Comparison of ENCODE assay signal across 8 mouse cellular contexts in genomic region chr4:45526846-45527561, GRCm38 (mm10). TPM values are rescaled to one million over a fixed set of nuclear protein-coding genes. Genes with fewer than 3 reads are reported as not detected.
DNase-seq lines count a peak whose midpoint lies in the region; ATAC-seq and TF ChIP-seq lines count a peak whose summit lies in the region.

No protein-coding gene starts in this region.

- no peak for TF ChIP-seq POLR2A in kidney, adult 2 months (IDR thresholded peaks at IDR 0.05; ENCODE audit: low read depth, low read length)

- H3K36me3 ChIP-seq in kidney, adult 2 months (ENCODE audit: control insufficient read depth, insufficient read depth, low read length), result no peaks in the 10 kb centered on the region
- H3K36me3 ChIP-seq in embryonic facial prominence, embryonic 13.5 days, result no peaks in the 10 kb centered on the region
- H3K36me3 ChIP-seq in intestine, embryonic 15.5 days, result 0 out of 2 replicates have a peak, but pooled peaks cover 4% of the 10 kb centered on the region
- no peaks in the 10 kb centered on the region for H3K36me3 ChIP-seq in midbrain, embryonic 16.5 days (ENCODE audit: control insufficient read depth, insufficient read depth, low read length)

- peak; percentile 19 for DNase-seq in kidney, adult 2 months
- no peak for DNase-seq in kidney, adult 11 months
- no peak for DNase-seq in retina, postnatal 1 day
- DNase-seq in adrenal gland, adult 8-10 months, result no peak

- 67% methylated on average over 2 of the region's 2 CpGs for WGBS in kidney, adult 2 months
- 59% methylated on average over 2 of the region's 2 CpGs for WGBS in embryonic facial prominence, embryonic 13.5 days
- WGBS in intestine, embryonic 15.5 days, result 88% methylated on average over 2 of the region's 2 CpGs
- WGBS in midbrain, embryonic 16.5 days, result 71% methylated on average over 2 of the region's 2 CpGs

- H3K9ac ChIP-seq in embryonic facial prominence, embryonic 13.5 days, result peak overlapping the region; percentile 90; the same call in 1 of the 2 replicates
- no peak overlapping the region for H3K9ac ChIP-seq in intestine, embryonic 15.5 days
- H3K9ac ChIP-seq in midbrain, embryonic 16.5 days (ENCODE audit: low read depth, low read length), result no peak overlapping the region

- no peaks in the 10 kb centered on the region for H3K27me3 ChIP-seq in kidney, adult 2 months (replicated peaks; ENCODE audit: control insufficient read depth, insufficient read depth, low read length)
- no peaks in the 10 kb centered on the region for H3K27me3 ChIP-seq in embryonic facial prominence, embryonic 13.5 days
- H3K27me3 ChIP-seq in intestine, embryonic 15.5 days (replicated peaks), result no peaks in the 10 kb centered on the region
- H3K27me3 ChIP-seq in midbrain, embryonic 16.5 days (ENCODE audit: control insufficient read depth, insufficient read depth, low read depth, low read length), result peaks cover 4% of the 10 kb centered on the region; the same call in 1 of the 2 replicates

- H3K9me3 ChIP-seq in embryonic facial prominence, embryonic 13.5 days, result no peaks in the 10 kb centered on the region
- H3K9me3 ChIP-seq in intestine, embryonic 15.5 days, result no peaks in the 10 kb centered on the region
- no peaks in the 10 kb centered on the region for H3K9me3 ChIP-seq in midbrain, embryonic 16.5 days (replicated peaks; ENCODE audit: control insufficient read depth, low read length, poor library complexity, severe bottlenecking)

- no peak for ATAC-seq in embryonic facial prominence, embryonic 13.5 days (ENCODE audit: insufficient number of reproducible peaks, insufficient read depth, low FRiP score, low TSS enrichment, low read depth)
- no peak for ATAC-seq in intestine, embryonic 15.5 days
- ATAC-seq in midbrain, embryonic 16.5 days, result no peak
- no peak for ATAC-seq in granulocyte monocyte progenitor cell, adult 5-6 weeks (replicated peaks; ENCODE audit: poor library complexity, severe bottlenecking)

- peak overlapping the region; percentile 84 for H3K27ac ChIP-seq in kidney, adult 2 months (ENCODE audit: insufficient read depth, low read depth, low read length)
- no peak overlapping the region for H3K27ac ChIP-seq in embryonic facial prominence, embryonic 13.5 days
- no peak overlapping the region for H3K27ac ChIP-seq in intestine, embryonic 15.5 days
- H3K27ac ChIP-seq in midbrain, embryonic 16.5 days (ENCODE audit: low read length), result no peak overlapping the region

- no peak for TF ChIP-seq CTCF in kidney, adult 2 months (conservative IDR thresholded peaks at IDR 0.05; ENCODE audit: insufficient read depth, insufficient read length, low read depth, low read length)

- peaks cover 46% of the 10 kb centered on the region for H3K4me1 ChIP-seq in kidney, adult 2 months (ENCODE audit: control insufficient read depth, insufficient read depth, low read length)
- H3K4me1 ChIP-seq in embryonic facial prominence, embryonic 13.5 days, result peaks cover 47% of the 10 kb centered on the region
- peaks cover 31% of the 10 kb centered on the region for H3K4me1 ChIP-seq in intestine, embryonic 15.5 days (replicated peaks)
- H3K4me1 ChIP-seq in midbrain, embryonic 16.5 days (ENCODE audit: control insufficient read depth, insufficient read depth, low read length), result peaks cover 36% of the 10 kb centered on the region

- peak overlapping the region; percentile 89 for H3K4me3 ChIP-seq in kidney, adult 2 months (ENCODE audit: insufficient read depth, low read depth, low read length)
- H3K4me3 ChIP-seq in embryonic facial prominence, embryonic 13.5 days, result peak overlapping the region; percentile 62
- H3K4me3 ChIP-seq in intestine, embryonic 15.5 days (replicated peaks), result no peak overlapping the region; the same call in 1 of the 2 replicates
- H3K4me3 ChIP-seq in midbrain, embryonic 16.5 days (ENCODE audit: low read depth, low read length), result peak overlapping the region; percentile 82; the same call in 1 of the 2 replicates

- peak overlapping the region; percentile 92 for H3K4me2 ChIP-seq in embryonic facial prominence, embryonic 13.5 days
- H3K4me2 ChIP-seq in intestine, embryonic 15.5 days (replicated peaks), result peak overlapping the region; percentile 98
- H3K4me2 ChIP-seq in midbrain, embryonic 16.5 days (ENCODE audit: low read length), result peak overlapping the region; percentile 92

RNA-seq across cellular contexts. Expression of gene Shb, which starts 5.3 kb away (rescaled TPM):
- polyA plus RNA-seq in kidney, adult 2 months (2012; rRNA removed), result 57.1 and 59.4 TPM in 2 replicates
- polyA plus RNA-seq in embryonic facial prominence, embryonic 13.5 days (2015; fragmentation: Nextera tagmentation; extraction: Ambion mirVana), result 3.8 and 4.2 TPM in 2 replicates
- 4.0 and 4.8 TPM in 2 replicates for polyA plus RNA-seq in intestine, embryonic 15.5 days (2015; fragmentation: Nextera tagmentation; extraction: Ambion mirVana)
- 3.5 and 4.2 TPM in 2 replicates for polyA plus RNA-seq in midbrain, embryonic 16.5 days (2015; fragmentation: Nextera tagmentation; extraction: Ambion mirVana)
- total RNA-seq in adrenal gland, adult 8-10 months (2022), result 100 to 1,000 TPM in 2 of 4 experiments, 10 to 100 TPM in 2; 39.5 to 104 (median 79.0) TPM
- 0.49 and 1.1 TPM in 2 replicates for total RNA-seq in granulocyte monocyte progenitor cell, adult 5-6 weeks (2014; fragmentation: Nextera tagmentation)
- total RNA-seq in granulocyte monocyte progenitor cell, adult 5-6 weeks (2017), result 0.72 and 2.2 TPM in 2 replicates

Comparison
In these comparisons a context has a peak if more than half of its experiments do, and no peak if none do; other contexts are left out.
1. RNA of gene Shb, which starts 5.3 kb away (polyA plus RNA-seq): 57.1 to 59.4 TPM in kidney, adult 2 months; 4.0 to 4.8 TPM in intestine, embryonic 15.5 days, 3.8 to 4.2 TPM in embryonic facial prominence, embryonic 13.5 days and 3.5 to 4.2 TPM in midbrain, embryonic 16.5 days; every median in the first group is over 10 times any median in the second.
2. Peak in every context shown above with its lines, with median percentiles within 50 percentile points of each other: H3K4me2 ChIP-seq.